Mouse (Mus musculus) heart, postnatal 0 days (tissue): Measurements from ENCODE around the gene Parp11. TPM values are rescaled to one million over a fixed set of nuclear protein-coding genes. Genes with fewer than 3 reads are reported as not detected.

Source experiments
- ATAC-seq: fragments of 200-750 bp; cut with Nextera tagmentation; 2 replicates; pipeline ENCODE4 v1.8.0; 2017; ENCODE audit warnings: low read depth, moderate number of reproducible peaks, moderate library complexity; ENCODE audit not compliant: insufficient read depth
- DNase-seq: peaks from one replicate; pipeline ENCODE4 v3.0.0-alpha.2; 2016; ENCODE audit warnings: low spot score
- H3K27ac ChIP-seq: fragments of 300-500 bp; sonication (generic); 2 replicates; pipeline ENCODE4 v1.5.1; 2014; ENCODE audit warnings: low read depth, mild to moderate bottlenecking
- H3K27me3 ChIP-seq: fragments of 300-500 bp; sonication (generic); 2 replicates; pipeline ENCODE4 v1.6.1; 2014; ENCODE audit warnings: low read length, mixed read lengths; ENCODE audit not compliant: control insufficient read depth, insufficient read depth
- H3K36me3 ChIP-seq: fragments of 300-500 bp; sonication (generic); replicated peaks from 2 replicates; pipeline ENCODE4 v1.6.1; 2014; ENCODE audit warnings: low read length, mixed read lengths; ENCODE audit not compliant: control insufficient read depth, insufficient read depth
- H3K4me1 ChIP-seq: fragments of 300-500 bp; sonication (generic); 2 replicates; pipeline ENCODE4 v1.6.1; 2014; ENCODE audit warnings: antibody characterized with exemption; ENCODE audit not compliant: control insufficient read depth, insufficient read depth
- H3K4me2 ChIP-seq: fragments of 300-500 bp; sonication (generic); 2 replicates; pipeline ENCODE4 v1.6.1; 2014; ENCODE audit warnings: low read depth, mild to moderate bottlenecking, low read length, moderate library complexity
- H3K4me3 ChIP-seq: fragments of 300-500 bp; sonication (generic); 2 replicates; pipeline ENCODE4 v1.5.1; 2014; ENCODE audit warnings: low read depth, low read length
- H3K9ac ChIP-seq: fragments of 300-500 bp; sonication (generic); replicated peaks from 2 replicates; pipeline ENCODE4 v1.6.1; 2014; ENCODE audit warnings: low read depth, low read length, mixed read lengths
- H3K9me3 ChIP-seq: fragments of 300-500 bp; sonication (generic); replicated peaks from 2 replicates; pipeline ENCODE4 v1.6.1; 2016; ENCODE audit warnings: low read length; ENCODE audit not compliant: control insufficient read depth
- CTCF ChIP-seq: IDR thresholded peaks from 2 replicates; pipeline ENCODE4 v1.5.1; 2016; ENCODE audit warnings: antibody characterized with exemption, control low read depth, low read depth
- EP300 ChIP-seq: IDR thresholded peaks from 2 replicates; pipeline ENCODE4 v1.6.1; 2016; ENCODE audit warnings: antibody characterized with exemption, low read depth
- WGBS: fragments of 180-500 bp; shearing (Covaris S2); extraction: QIAGEN DNeasy Blood & Tissue Kit; methylation state at CpG from one replicate; pipeline ENCODE4 v1.1.7; 2014; 5-methylcytosine and 5-hydroxymethylcytosine counted together
- polyA plus RNA-seq: library from polyadenylated mRNA; unstranded; fragments of >200 nt; fragmentation: Nextera tagmentation; extraction: Ambion mirVana; gene quantifications from 2 replicates; pipeline ENCODE4 v1.2.1, GENCODE M21; 2015
- total RNA-seq: library from RNA; depleted of rRNA; stranded (reverse); fragments of >200 nt; gene quantifications from 2 replicates; pipeline ENCODE4 v1.2.3, GENCODE M21; 2014; ENCODE audit warnings: low replicate concordance

Parp11 gene
- total and polyA plus RNA-seq, 2 experiments from 2014 or later, result 7.6 to 8.8 TPM

DNA sequence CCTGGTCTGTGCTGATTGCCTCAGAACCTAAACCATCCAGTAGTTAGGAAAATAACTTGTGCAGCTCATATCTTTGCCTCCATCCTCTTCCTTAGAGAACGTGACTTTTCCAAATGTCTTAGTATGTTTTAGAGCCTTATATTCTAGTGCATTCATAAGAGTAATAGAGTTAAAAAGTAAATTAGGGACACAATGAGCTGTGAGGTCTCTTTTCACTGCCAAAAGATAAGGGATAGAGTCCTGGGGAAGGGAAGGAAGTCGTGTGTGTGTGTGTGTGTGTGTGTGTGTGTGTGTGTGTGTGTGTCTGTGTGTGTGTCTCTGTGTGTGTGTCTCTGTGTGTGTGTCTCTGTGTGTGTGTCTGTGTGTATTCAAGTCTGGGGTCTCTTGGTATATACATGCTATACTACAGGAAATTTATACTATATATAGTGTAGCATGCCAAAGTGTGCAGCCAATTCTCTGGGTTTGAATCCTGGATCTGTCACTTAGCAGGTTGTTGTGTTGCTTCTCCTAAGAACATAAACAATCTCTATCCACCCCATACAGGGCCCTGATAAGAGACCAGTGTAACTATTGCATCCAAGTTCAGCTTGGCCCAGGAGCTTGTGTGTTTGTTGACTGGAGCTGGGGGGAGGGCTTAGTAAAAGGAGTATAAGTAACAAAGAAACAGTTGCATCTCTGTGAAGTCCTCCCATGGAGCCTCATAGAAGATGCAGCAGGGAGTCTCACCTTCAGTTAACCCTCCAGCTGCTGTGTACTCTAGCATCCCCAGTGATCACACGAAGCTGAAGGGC lies 85.0 kb downstream of the Parp11 start:
- 28% methylated on average over 3 of the region's 3 CpGs for WGBS
- Histone ChIP-seq H3K27ac (no peak overlapping the region), H3K9ac (no peak overlapping the region), H3K36me3 (no peaks in the 10 kb centered on the region), H3K4me3 (no peak overlapping the region), H3K27me3 (no peaks in the 10 kb centered on the region), H3K4me2 (no peak overlapping the region), H3K4me1 (peaks cover 24% of the 10 kb centered on the region), H3K9me3 (no peaks in the 10 kb centered on the region)
- ATAC-seq (no peak), DNase-seq (no peak)
- TF ChIP-seq EP300 (no peak), CTCF (no peak)

DNA sequence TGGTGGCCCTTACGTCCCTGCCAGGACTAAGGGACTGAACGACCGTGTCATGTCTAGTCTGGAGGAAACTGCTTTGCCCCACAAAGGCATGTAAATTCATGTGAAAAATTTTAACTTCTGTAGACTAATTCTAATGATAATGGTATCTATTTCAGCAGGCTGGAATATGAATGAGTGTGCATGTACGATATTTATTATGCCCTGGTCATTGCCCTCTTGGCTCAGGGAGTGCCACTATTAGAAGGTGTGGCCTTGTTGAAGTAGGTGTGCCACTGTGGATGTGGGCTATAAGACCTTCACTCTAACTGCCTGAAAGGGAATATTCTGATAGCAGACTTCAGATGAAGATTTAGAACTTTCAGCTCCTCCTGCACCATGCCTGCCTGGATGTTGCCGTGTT lies 85.7 kb downstream of the Parp11 start:
- no peak for ATAC-seq
- no peaks in the 10 kb centered on the region for H3K36me3 ChIP-seq
- DNase-seq, result no peak
- H3K4me3 ChIP-seq, result no peak overlapping the region
- H3K4me1 ChIP-seq, result peaks cover 24% of the 10 kb centered on the region
- no peaks in the 10 kb centered on the region for H3K9me3 ChIP-seq
- no peak overlapping the region for H3K27ac ChIP-seq
- no peak overlapping the region for H3K4me2 ChIP-seq
- H3K27me3 ChIP-seq, result no peaks in the 10 kb centered on the region
- no peak overlapping the region for H3K9ac ChIP-seq
- WGBS, result 89% methylated on average over 5 of the region's 5 CpGs
- no peak for TF ChIP-seq CTCF
- TF ChIP-seq EP300, result no peak

DNA sequence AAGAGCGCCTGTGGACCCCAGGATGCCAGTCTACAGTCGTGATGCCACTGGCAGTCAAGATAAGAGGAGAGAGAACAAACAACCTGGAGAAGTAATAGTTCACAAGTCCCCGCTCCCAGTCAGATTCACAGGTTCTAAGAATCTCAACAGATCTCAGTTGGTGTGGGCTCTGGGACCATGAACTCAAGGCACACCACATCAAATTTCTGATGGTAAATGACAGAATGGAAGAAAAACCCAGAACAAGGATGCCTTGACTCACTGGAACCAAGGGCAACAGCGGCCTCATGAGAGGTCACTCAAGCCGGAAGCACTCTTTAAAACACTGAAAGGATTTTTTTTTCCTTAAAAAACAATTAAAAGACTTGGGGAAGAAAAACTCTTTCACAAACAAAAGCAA lies 87.1 kb downstream of the Parp11 start:
- Histone ChIP-seq H3K4me2 (no peak overlapping the region), H3K4me3 (no peak overlapping the region), H3K27me3 (no peaks in the 10 kb centered on the region), H3K36me3 (no peaks in the 10 kb centered on the region), H3K9ac (no peak overlapping the region), H3K9me3 (no peaks in the 10 kb centered on the region), H3K4me1 (peaks cover 31% of the 10 kb centered on the region), H3K27ac (no peak overlapping the region)
- WGBS, result 77% methylated on average over 5 of the region's 5 CpGs
- DNase-seq (no peak), ATAC-seq (no peak)
- TF ChIP-seq EP300 (no peak), CTCF (no peak)

DNA sequence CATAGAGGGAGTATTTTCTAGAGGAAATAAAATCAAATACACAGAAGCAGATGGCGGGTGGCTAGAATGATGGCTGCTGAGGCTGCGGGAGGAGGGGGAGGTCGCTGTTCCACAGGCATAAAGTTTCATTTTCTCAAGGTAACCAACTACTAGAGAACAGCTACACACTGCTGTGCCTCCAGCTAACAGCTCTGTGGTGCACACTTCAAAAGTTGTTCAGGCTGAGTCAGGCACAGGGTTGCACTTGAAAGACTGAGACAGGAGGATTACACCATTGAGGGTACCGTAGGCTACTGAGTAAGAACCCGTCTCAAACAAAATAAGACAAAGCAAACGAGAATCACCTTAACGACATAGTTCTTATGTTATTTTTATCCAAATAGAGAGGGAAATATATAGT lies 90.4 kb downstream of the Parp11 start:
- no peaks in the 10 kb centered on the region for H3K36me3 ChIP-seq

DNA sequence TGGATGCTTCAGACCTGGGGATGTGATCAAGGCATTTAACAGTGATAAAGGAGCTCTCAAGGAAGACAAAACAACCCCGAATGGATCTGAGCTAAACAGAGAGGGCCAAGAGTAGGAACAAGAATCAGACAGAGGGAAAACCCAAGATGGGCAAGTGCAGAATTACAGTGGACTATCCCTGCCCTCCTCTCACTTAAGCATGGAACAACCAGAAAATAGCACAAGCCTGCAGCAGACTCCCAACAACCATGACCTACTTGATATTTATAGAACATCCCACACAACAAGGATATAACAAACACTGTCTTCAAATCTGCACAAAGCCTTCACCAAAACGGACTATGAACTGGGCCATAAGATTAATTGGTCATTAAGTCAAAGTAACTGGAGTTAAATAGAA lies 91.5 kb downstream of the Parp11 start:
- ATAC-seq, result no peak
- Histone ChIP-seq H3K36me3 (no peaks in the 10 kb centered on the region), H3K4me2 (no peak overlapping the region), H3K27me3 (0 out of 2 replicates have a peak, but pooled peaks cover 3% of the 10 kb centered on the region), H3K9ac (no peak overlapping the region), H3K9me3 (no peaks in the 10 kb centered on the region), H3K4me3 (no peak overlapping the region), H3K27ac (no peak overlapping the region), H3K4me1 (peaks cover 7% of the 10 kb centered on the region; the same call in 1 of the 2 replicates)
- DNase-seq, result no peak
- TF ChIP-seq CTCF, result no peak
- TF ChIP-seq EP300, result no peak
- WGBS, result 41% methylated on average over 2 of the region's 2 CpGs

More for the DNA sequence above, 90.4 kb downstream of the Parp11 start:
- no peak for TF ChIP-seq EP300
- TF ChIP-seq CTCF, result no peak
- Histone ChIP-seq H3K9me3 (no peaks in the 10 kb centered on the region), H3K27ac (no peak overlapping the region), H3K4me2 (no peak overlapping the region), H3K4me3 (no peak overlapping the region), H3K9ac (no peak overlapping the region), H3K27me3 (0 out of 2 replicates have a peak, but pooled peaks cover 3% of the 10 kb centered on the region), H3K4me1 (peaks cover 9% of the 10 kb centered on the region)
- 75% methylated on average over 7 of the region's 7 CpGs for WGBS
- ATAC-seq, result no peak
- DNase-seq, result no peak
